Mouse (Mus musculus): ENCODE results near the gene Tmem132c.

DNA sequence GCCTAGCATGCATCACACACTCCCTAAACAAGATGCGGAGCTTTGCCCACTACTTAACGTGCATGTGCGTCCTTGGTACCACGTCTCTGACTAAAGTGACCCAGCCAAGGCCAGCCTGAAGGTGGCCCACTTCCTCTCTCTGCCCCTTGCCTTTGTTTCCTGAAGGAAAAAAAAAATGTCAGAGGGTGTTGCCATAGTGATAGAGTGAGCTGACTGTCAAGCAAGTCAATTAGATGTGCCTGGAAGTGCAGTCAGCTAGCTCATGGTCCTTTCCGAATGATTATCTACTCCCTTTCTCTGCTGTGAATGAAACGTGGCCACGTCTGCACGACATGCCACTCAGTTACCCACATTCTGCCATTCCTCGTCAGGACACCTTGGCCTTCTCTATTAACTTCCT is 37.9 kb downstream of the Tmem132c start:
- no peak for TF ChIP-seq POLR2A (IDR thresholded peaks at IDR 0.05; ENCODE audit: extremely low read depth, insufficient read depth, low read length)
- no peak for TF ChIP-seq CTCF (IDR thresholded peaks at IDR 0.05; ENCODE audit: low read depth, low read length)
